Mouse (Mus musculus): ENCODE data around the gene Sem1. TPM values are rescaled to one million over a fixed set of nuclear protein-coding genes. Genes with fewer than 3 reads are reported as not detected.

The Sem1 gene
- 225 and 235 TPM in 2 replicates for polyA plus RNA-seq (2014; fragmentation: Nextera tagmentation; extraction: Ambion mirVana)

DNA sequence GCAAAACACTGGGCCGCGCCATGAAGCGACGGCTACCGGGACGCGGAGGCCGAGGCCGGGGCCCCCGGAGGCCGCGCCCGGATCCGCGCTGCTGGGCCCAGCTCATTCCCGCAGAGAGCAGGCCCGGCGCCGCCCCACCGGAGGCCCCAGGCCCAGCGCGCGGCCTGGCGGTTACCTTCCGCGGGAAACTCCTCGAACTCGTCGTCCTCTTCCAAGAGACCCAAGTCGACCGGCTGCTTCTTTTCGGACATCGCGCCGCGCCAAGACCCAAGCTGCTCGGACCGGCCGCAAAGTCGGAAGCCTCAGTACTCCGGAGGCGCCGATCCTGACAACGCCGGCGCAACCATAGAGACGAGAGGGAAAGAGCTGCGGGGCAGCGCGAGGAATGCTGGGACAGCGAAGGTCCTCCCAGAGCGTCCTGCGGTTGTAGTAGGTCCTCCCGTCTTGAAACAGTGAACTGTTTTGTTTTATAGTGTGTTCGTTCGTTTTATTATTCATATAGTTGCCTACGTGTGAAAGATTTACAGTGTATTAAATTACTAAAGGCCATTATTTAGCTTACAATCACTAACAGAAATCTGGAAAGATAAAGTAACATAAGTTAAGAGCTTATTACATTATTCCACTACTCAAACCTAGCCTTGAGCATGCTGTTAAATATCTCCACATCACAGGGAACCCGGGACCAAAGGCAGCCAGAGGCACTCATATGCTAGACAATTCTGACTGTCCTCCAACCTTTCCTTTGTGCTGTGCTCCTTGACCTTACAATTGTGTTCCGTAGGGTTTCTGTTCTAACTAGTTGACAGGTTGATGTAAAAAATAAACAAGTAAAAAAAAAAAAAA is at the start of gene Sem1:
Gene Sem1, minus strand, starts transcription at position 360 of the 846 bp plus-strand sequence.
- no peaks in the 10 kb centered on the region for H3K9me3 ChIP-seq (ENCODE audit: control insufficient read depth, low read length)
- WGBS = 2% methylated on average over 59 of the region's 59 CpGs
- no peaks in the 10 kb centered on the region for H3K36me3 ChIP-seq (ENCODE audit: control insufficient read depth, insufficient read depth, low read length)
- peak within 1 kb of the TSS; percentile 64 for H3K4me2 ChIP-seq (ENCODE audit: low read depth)
- peak within 1 kb of the TSS; percentile 93 for H3K4me3 ChIP-seq (ENCODE audit: low read depth, low read length)
- H3K4me1 ChIP-seq (ENCODE audit: control insufficient read depth, insufficient read depth, low read length) = no peaks in the 10 kb centered on the region
- peak within 1 kb of the TSS; percentile 81 for H3K27ac ChIP-seq (ENCODE audit: low read depth, low read length)
- H3K9ac ChIP-seq (ENCODE audit: low read length) = peak within 1 kb of the TSS; percentile 98
- peak; percentile 97 for ATAC-seq (ENCODE audit: insufficient read depth, low FRiP score, low TSS enrichment)
- peak; percentile 92 for DNase-seq (ENCODE audit: low spot score)
- no peaks in the 10 kb centered on the region for H3K27me3 ChIP-seq (ENCODE audit: control insufficient read depth, insufficient read depth, low read length)

DNA sequence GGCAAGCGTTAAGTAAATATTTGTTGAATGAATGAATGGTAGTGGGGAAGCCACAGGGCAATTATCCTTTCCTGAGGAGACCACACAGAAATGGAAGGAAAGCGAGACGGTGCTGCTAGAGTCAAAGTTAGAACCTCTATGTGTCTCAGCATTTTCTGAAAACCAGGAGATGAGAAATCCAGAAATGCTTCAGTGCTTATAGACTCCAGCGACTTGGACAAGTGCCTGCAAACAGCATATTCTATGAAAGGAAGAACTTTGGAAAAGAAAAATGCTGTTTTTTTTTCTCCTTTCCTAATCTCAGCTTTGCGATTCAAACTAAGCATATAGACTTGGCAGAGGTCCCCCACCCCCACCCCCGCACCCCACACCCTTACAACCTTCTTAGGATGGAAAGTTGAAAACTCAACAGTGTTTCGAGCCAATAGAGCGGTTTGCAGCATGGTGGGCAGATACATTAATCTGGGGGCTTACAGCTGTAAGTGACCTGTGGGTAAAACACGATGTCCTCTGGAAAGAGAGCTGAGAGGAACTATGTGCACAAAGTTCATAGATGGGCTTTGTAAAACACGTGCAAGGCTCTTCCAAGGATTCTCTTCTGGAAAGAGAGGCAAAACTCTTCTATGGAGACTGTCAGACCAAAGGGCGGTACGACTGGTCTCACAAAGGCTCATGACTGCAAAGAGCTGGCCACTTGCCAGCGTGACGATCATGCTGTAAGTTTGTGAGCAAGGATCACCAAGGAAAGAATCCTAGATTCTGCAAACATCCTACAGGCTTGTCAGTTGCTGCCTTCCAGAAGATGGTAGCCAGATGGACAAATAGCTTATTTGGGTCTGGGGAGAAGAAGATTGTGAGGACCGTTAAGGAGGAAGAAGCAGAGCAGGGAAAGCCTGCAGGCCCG is 44.6 kb upstream of the Sem1 start:
- H3K9me3 ChIP-seq (ENCODE audit: control insufficient read depth, low read length) = no peaks in the 10 kb centered on the region
- no peak for DNase-seq (ENCODE audit: low spot score)

DNA sequence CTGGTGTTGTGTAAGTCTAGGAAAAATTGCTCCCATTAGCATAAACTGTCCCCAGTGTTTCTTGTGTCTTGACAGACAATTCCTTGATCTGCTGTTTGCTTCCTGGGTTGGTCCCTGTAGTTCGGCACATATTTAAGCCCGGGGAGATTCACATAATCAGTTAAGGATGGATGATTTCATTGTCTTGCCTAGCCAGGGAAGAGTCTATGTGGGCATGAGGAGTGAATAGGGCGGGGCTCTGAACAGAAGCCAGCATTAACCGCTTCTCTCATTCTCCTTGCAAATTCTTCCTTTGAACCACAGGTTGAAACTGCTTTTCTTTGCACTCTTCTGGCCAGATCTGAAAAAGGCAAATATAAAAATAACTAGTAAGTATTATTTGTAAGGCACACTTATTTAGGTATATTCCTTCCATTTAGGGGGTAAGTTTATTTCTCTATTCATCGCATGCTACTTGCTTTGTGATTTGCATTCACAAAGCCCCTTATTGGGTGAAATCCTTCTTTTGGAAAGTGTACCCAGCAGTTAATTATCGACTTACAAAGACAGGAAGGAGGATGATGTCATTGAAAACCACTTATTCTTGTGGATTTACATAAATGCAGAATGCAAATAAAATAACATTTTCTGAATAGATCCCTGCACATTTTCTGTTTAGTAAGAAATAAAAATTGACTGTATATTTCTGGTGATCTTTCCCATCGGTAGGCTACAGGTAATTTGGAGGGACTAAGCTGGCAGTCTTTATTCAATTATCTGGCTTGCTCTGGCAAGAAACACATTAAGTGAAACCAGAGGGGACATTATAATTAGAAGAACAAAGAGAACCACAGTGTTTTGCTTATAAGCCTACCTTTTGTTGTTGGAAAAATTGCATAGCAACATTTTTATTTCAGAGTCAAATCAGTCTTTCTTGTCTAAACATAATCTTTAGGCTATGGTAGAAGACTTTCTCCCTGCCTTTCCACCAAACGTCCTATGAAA is 25.4 kb upstream of the Sem1 start:
- DNase-seq (ENCODE audit: low spot score) (no peak), ATAC-seq (ENCODE audit: insufficient read depth, low FRiP score, low TSS enrichment) (peak; percentile 67; the same call in 1 of the 2 replicates)
- Histone ChIP-seq H3K9ac (ENCODE audit: low read length) (no peak overlapping the region), H3K27ac (ENCODE audit: low read depth, low read length) (no peak overlapping the region), H3K4me1 (ENCODE audit: control insufficient read depth, insufficient read depth, low read length) (no peaks in the 10 kb centered on the region), H3K4me3 (ENCODE audit: low read depth, low read length) (no peak overlapping the region), H3K36me3 (ENCODE audit: control insufficient read depth, insufficient read depth, low read length) (no peaks in the 10 kb centered on the region), H3K4me2 (ENCODE audit: low read depth) (no peak overlapping the region), H3K9me3 (ENCODE audit: control insufficient read depth, low read length) (no peaks in the 10 kb centered on the region), H3K27me3 (ENCODE audit: control insufficient read depth, insufficient read depth, low read length) (no peaks in the 10 kb centered on the region)
- 67% methylated on average over 8 of the region's 8 CpGs for WGBS

More for the DNA sequence above, 44.6 kb upstream of the Sem1 start:
- no peak overlapping the region for H3K4me2 ChIP-seq (ENCODE audit: low read depth)
- no peaks in the 10 kb centered on the region for H3K27me3 ChIP-seq (ENCODE audit: control insufficient read depth, insufficient read depth, low read length)
- H3K4me1 ChIP-seq (ENCODE audit: control insufficient read depth, insufficient read depth, low read length) = no peaks in the 10 kb centered on the region
- H3K36me3 ChIP-seq (ENCODE audit: control insufficient read depth, insufficient read depth, low read length) = no peaks in the 10 kb centered on the region
- no peak overlapping the region for H3K4me3 ChIP-seq (ENCODE audit: low read depth, low read length)
- no peak for ATAC-seq (ENCODE audit: insufficient read depth, low FRiP score, low TSS enrichment)
- H3K27ac ChIP-seq (ENCODE audit: low read depth, low read length) = no peak overlapping the region
- H3K9ac ChIP-seq (ENCODE audit: low read length) = no peak overlapping the region
- 72% methylated on average over 16 of the region's 16 CpGs for WGBS

DNA sequence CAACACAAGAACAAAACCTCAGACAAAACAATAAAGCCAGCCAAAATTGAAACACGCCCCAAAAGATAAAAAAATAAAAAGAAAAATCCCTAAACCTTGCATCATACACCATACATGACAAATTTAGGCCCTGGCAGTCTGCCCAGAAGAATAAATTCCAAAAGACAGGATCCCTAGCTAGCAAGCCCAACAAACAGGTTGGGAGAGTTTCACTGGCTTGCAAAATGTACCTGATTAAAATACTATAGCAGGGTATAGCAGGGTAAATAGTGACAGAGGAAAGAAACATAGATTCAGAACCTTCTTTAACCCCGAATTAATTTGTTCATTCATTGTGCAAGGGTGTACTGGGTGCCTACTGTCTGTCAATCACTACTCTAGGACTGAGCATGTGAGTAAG is 7.8 kb upstream of the Sem1 start:
- 84% methylated on average over 2 of the region's 2 CpGs for WGBS
- Histone ChIP-seq H3K4me1 (ENCODE audit: control insufficient read depth, insufficient read depth, low read length) (no peaks in the 10 kb centered on the region), H3K36me3 (ENCODE audit: control insufficient read depth, insufficient read depth, low read length) (no peaks in the 10 kb centered on the region), H3K4me2 (ENCODE audit: low read depth) (no peak overlapping the region), H3K9me3 (ENCODE audit: control insufficient read depth, low read length) (no peaks in the 10 kb centered on the region), H3K27me3 (ENCODE audit: control insufficient read depth, insufficient read depth, low read length) (no peaks in the 10 kb centered on the region), H3K4me3 (ENCODE audit: low read depth, low read length) (no peak overlapping the region), H3K27ac (ENCODE audit: low read depth, low read length) (no peak overlapping the region), H3K9ac (ENCODE audit: low read length) (no peak overlapping the region)
- DNase-seq (ENCODE audit: low spot score) (no peak), ATAC-seq (ENCODE audit: insufficient read depth, low FRiP score, low TSS enrichment) (no peak)

DNA sequence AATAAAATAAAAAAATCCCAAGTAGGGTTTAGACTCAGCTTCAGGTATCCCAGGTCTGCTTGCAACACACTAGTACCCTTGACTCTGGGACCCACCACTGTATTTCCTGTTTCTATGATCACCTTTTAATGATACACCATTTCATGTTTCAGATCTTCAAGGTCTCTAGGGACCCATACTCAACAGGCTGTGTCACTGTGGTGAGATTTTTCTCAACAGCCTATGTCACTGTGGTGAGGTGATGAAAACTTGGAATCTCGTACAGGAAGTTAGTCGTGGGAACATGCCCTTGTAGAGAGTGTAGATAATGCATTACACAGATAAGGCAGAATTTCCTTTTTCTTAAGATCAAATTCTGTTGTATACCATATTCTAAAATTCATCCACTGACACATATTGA is 3.4 kb upstream of the Sem1 start:
- Histone ChIP-seq H3K36me3 (ENCODE audit: control insufficient read depth, insufficient read depth, low read length) (no peaks in the 10 kb centered on the region), H3K9me3 (ENCODE audit: control insufficient read depth, low read length) (no peaks in the 10 kb centered on the region), H3K4me3 (ENCODE audit: low read depth, low read length) (no peak overlapping the region), H3K27ac (ENCODE audit: low read depth, low read length) (no peak overlapping the region), H3K9ac (ENCODE audit: low read length) (no peak overlapping the region), H3K4me2 (ENCODE audit: low read depth) (no peak overlapping the region), H3K4me1 (ENCODE audit: control insufficient read depth, insufficient read depth, low read length) (no peaks in the 10 kb centered on the region), H3K27me3 (ENCODE audit: control insufficient read depth, insufficient read depth, low read length) (no peaks in the 10 kb centered on the region)
- DNase-seq (ENCODE audit: low spot score) (no peak), ATAC-seq (ENCODE audit: insufficient read depth, low FRiP score, low TSS enrichment) (no peak)
- WGBS = 87% methylated on average over 2 of the region's 2 CpGs

DNA sequence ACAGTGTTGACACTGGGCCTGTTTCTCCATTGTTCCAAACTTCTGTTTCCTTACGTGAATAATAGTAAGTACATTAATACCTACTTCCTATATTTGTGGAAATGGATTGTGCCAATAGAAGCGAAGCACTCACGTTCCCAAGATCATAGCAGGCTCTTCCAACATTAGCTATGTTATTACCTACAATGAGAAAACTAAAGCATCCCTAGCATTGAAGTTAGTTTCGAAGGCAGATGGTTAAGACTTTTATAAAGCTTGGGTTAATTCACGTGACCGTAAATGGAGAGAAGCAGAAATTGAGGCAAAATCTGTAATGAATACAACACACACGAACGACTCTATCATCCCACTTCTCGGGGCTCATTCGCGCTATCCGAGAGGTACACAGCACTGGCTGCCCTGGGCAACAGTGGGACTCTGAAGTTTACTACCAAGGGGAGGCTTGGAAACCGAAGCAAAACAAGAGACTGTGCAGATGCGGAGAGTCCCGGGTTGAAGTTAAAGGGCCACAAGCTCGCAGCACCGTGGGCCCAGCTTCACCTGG is 650 bp downstream of the Sem1 start:
- peak overlapping the region; percentile 98 for H3K9ac ChIP-seq (ENCODE audit: low read length)
- DNase-seq (ENCODE audit: low spot score) (no peak), ATAC-seq (ENCODE audit: insufficient read depth, low FRiP score, low TSS enrichment) (peak; percentile 56)
- H3K36me3 ChIP-seq (ENCODE audit: control insufficient read depth, insufficient read depth, low read length) = no peaks in the 10 kb centered on the region
- H3K4me1 ChIP-seq (ENCODE audit: control insufficient read depth, insufficient read depth, low read length) = no peaks in the 10 kb centered on the region
- 5% methylated on average over 17 of the region's 17 CpGs for WGBS
- peak overlapping the region; percentile 81 for H3K27ac ChIP-seq (ENCODE audit: low read depth, low read length)
- peak overlapping the region; percentile 93 for H3K4me3 ChIP-seq (ENCODE audit: low read depth, low read length)
- no peaks in the 10 kb centered on the region for H3K27me3 ChIP-seq (ENCODE audit: control insufficient read depth, insufficient read depth, low read length)
- H3K4me2 ChIP-seq (ENCODE audit: low read depth) = peak overlapping the region; percentile 64
- H3K9me3 ChIP-seq (ENCODE audit: control insufficient read depth, low read length) = no peaks in the 10 kb centered on the region

DNA sequence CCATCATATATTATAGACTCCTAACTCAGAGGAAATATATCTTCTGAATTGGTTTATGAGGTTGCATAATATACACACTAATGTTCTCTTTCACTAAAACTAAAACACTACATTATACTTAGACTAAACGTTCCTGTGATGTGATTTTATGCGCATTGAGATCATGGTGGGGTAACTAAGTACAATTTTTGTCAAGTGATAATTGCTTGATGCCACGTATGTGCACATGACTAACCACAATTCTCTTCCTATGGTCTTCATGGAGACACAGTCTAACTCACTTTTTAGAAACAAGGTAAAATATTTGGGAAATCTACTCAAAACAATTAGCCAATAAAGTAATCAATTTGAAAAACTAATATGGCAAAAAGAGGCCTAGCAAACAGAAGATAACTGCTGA is 1.2 kb downstream of the Sem1 start:
- H3K27me3 ChIP-seq (ENCODE audit: control insufficient read depth, insufficient read depth, low read length) = no peaks in the 10 kb centered on the region
- no peak overlapping the region for H3K27ac ChIP-seq (ENCODE audit: low read depth, low read length)
- peak overlapping the region; percentile 64 for H3K4me2 ChIP-seq (ENCODE audit: low read depth)
- H3K9ac ChIP-seq (ENCODE audit: low read length) = peak overlapping the region; percentile 98
- DNase-seq (ENCODE audit: low spot score) (no peak), ATAC-seq (ENCODE audit: insufficient read depth, low FRiP score, low TSS enrichment) (no peak)
- peak overlapping the region; percentile 93 for H3K4me3 ChIP-seq (ENCODE audit: low read depth, low read length)
- 76% methylated on average over 3 of the region's 3 CpGs for WGBS
- no peaks in the 10 kb centered on the region for H3K4me1 ChIP-seq (ENCODE audit: control insufficient read depth, insufficient read depth, low read length)
- no peaks in the 10 kb centered on the region for H3K36me3 ChIP-seq (ENCODE audit: control insufficient read depth, insufficient read depth, low read length)
- no peaks in the 10 kb centered on the region for H3K9me3 ChIP-seq (ENCODE audit: control insufficient read depth, low read length)

DNA sequence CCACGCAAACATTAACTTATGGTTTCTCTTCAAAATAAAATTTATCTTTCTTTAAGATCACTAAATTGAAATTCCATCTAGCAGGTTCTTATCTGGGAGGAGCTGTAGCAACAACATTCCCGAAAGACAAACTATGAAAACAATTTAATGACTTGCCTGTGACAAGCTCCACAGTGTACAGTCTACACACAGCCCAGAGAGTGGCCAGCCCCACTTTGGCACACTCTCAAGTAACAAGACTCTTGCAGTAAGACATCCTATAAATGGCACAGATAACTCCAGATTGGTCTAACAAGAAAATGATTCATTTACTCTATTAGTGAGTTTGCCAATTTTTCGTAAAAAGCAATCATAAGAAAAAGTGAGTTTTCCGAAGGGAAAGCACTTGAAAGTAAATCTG is 2.7 kb downstream of the Sem1 start:
- WGBS = 90% methylated on average over 4 of the region's 4 CpGs
- no peak overlapping the region for H3K27ac ChIP-seq (ENCODE audit: low read depth, low read length)
- no peaks in the 10 kb centered on the region for H3K9me3 ChIP-seq (ENCODE audit: control insufficient read depth, low read length)
- H3K4me1 ChIP-seq (ENCODE audit: control insufficient read depth, insufficient read depth, low read length) = no peaks in the 10 kb centered on the region
- H3K9ac ChIP-seq (ENCODE audit: low read length) = no peak overlapping the region
- no peak overlapping the region for H3K4me2 ChIP-seq (ENCODE audit: low read depth)
- no peak for DNase-seq (ENCODE audit: low spot score)
- no peak overlapping the region for H3K4me3 ChIP-seq (ENCODE audit: low read depth, low read length)
- no peaks in the 10 kb centered on the region for H3K27me3 ChIP-seq (ENCODE audit: control insufficient read depth, insufficient read depth, low read length)
- ATAC-seq (ENCODE audit: insufficient read depth, low FRiP score, low TSS enrichment) = no peak
- no peaks in the 10 kb centered on the region for H3K36me3 ChIP-seq (ENCODE audit: control insufficient read depth, insufficient read depth, low read length)
